Mouse (Mus musculus): ENCODE measurements around the gene Eif4h.
"Not testable (repeated sequence)": the region's sequence is repeated elsewhere in the genome, so short reads cannot be mapped to it uniquely, and the experiment has no call there.

The Eif4h gene

GRCm38 (mm10) chr5:134648976-134649375 lies 9.7 kb upstream of the Eif4h start:
- not testable (repeated sequence) for DNase-seq (ENCODE audit: low spot score)

- no peak for DNase-seq (ENCODE audit: low spot score)
These were observed 8.1 kb upstream of the Eif4h start for GRCm38 (mm10) chr5:134647394-134647793.

GRCm38 (mm10) chr5:134646461-134646860 lies 7.2 kb upstream of the Eif4h start:
- DNase-seq (ENCODE audit: low spot score), result no peak

GRCm38 (mm10) chr5:134644643-134645118 lies 5.4 kb upstream of the Eif4h start:
- DNase-seq (ENCODE audit: low spot score), result no peak

- no peak for DNase-seq (ENCODE audit: low spot score)
These were observed 4.8 kb upstream of the Eif4h start for GRCm38 (mm10) chr5:134644121-134644520.

GRCm38 (mm10) chr5:134640371-134640770 lies 1.1 kb upstream of the Eif4h start:
- DNase-seq (ENCODE audit: low spot score), result no peak

- no peak for DNase-seq (ENCODE audit: low spot score)
These were observed 625 bp downstream of the Eif4h start for GRCm38 (mm10) chr5:134638461-134639268.

- DNase-seq (ENCODE audit: low spot score), result no peak
These were observed 1.4 kb downstream of the Eif4h start for GRCm38 (mm10) chr5:134637820-134638367.

- DNase-seq (ENCODE audit: low spot score), result no peak
These were observed 6.4 kb downstream of the Eif4h start for GRCm38 (mm10) chr5:134632841-134633240.

GRCm38 (mm10) chr5:134630835-134631234 lies 8.5 kb downstream of the Eif4h start:
- DNase-seq (ENCODE audit: low spot score), result no peak

GRCm38 (mm10) chr5:134629508-134629907 lies 9.8 kb downstream of the Eif4h start:
- DNase-seq (ENCODE audit: low spot score), result no peak

- DNase-seq (ENCODE audit: low spot score), result no peak
These were observed 17.2 kb downstream of the Eif4h start for GRCm38 (mm10) chr5:134622069-134622468.

- DNase-seq (ENCODE audit: low spot score), result no peak
These were observed 18.1 kb downstream of the Eif4h start for GRCm38 (mm10) chr5:134621099-134621640.

GRCm38 (mm10) chr5:134620457-134620856 lies 18.8 kb downstream of the Eif4h start:
- DNase-seq (ENCODE audit: low spot score), result no peak

GRCm38 (mm10) chr5:134617071-134617470 lies 22.2 kb downstream of the Eif4h start:
- DNase-seq (ENCODE audit: low spot score), result peak; percentile 46

GRCm38 (mm10) chr5:134615780-134616179 lies 23.5 kb downstream of the Eif4h start:
- no peak for DNase-seq (ENCODE audit: low spot score)

- DNase-seq (ENCODE audit: low spot score), result no peak
These were observed 23.9 kb downstream of the Eif4h start for GRCm38 (mm10) chr5:134615380-134615779.

- no peak for DNase-seq (ENCODE audit: low spot score)
These were observed 24.5 kb downstream of the Eif4h start, which contains the start of gene Lat2 for GRCm38 (mm10) chr5:134614802-134615201. TSS of gene Lat2 (minus strand) at chr5:134615025.

GRCm38 (mm10) chr5:134614296-134614695 lies 25.0 kb downstream of the Eif4h start:
- DNase-seq (ENCODE audit: low spot score), result no peak

- no peak for DNase-seq (ENCODE audit: low spot score)
These were observed 25.6 kb downstream of the Eif4h start for GRCm38 (mm10) chr5:134613727-134614126.

- no peak for DNase-seq (ENCODE audit: low spot score)
These were observed 27.3 kb downstream of the Eif4h start for GRCm38 (mm10) chr5:134611810-134612521.

GRCm38 (mm10) chr5:134609916-134610643 lies 29.2 kb downstream of the Eif4h start:
- no peak for DNase-seq (ENCODE audit: low spot score)
